Mouse (Mus musculus) thymus, adult 18-20 months (tissue): Measurements from ENCODE around the gene Nynrin.

Experiments
- DNase-seq, 2 experiments: peaks; one replicate each; pipeline ENCODE4 v3.0.0; 2022; ENCODE audit warnings: mixed read lengths in 2 of 2

The Nynrin gene

GRCm38 (mm10) chr14:55853621-55854285 is at the start of gene Nynrin:
Nynrin (plus strand) TSS chr14:55854010.
- DNase-seq = peak; percentile 58 to 63

GRCm38 (mm10) chr14:55814885-55815284 is 38.9 kb upstream of the Nynrin start:
- DNase-seq = peak in 1 of 2 experiments; percentile 32

- no peak for DNase-seq
Observed at GRCm38 (mm10) chr14:55815310-55815751, 38.5 kb upstream of the Nynrin start.

GRCm38 (mm10) chr14:55819845-55820405 is 33.9 kb upstream of the Nynrin start:
- DNase-seq = no peak

- no peak for DNase-seq
Observed at GRCm38 (mm10) chr14:55820576-55820975, 33.2 kb upstream of the Nynrin start.

- peak in 1 of 2 experiments; percentile 54 for DNase-seq
Observed at GRCm38 (mm10) chr14:55822435-55822990, 31.3 kb upstream of the Nynrin start.

GRCm38 (mm10) chr14:55822991-55823762 is 30.6 kb upstream of the Nynrin start, which contains the start of gene Nfatc4:
Nfatc4 (plus strand) TSS chr14:55823144.
- no peak for DNase-seq

- DNase-seq = no peak
Observed at GRCm38 (mm10) chr14:55824001-55824480, 29.8 kb upstream of the Nynrin start.

GRCm38 (mm10) chr14:55824481-55825215 is 29.2 kb upstream of the Nynrin start:
- no peak for DNase-seq

GRCm38 (mm10) chr14:55825216-55826051 is 28.4 kb upstream of the Nynrin start:
- no peak for DNase-seq

GRCm38 (mm10) chr14:55826142-55826541 is 27.7 kb upstream of the Nynrin start:
- DNase-seq = no peak

- DNase-seq = no peak
Observed at GRCm38 (mm10) chr14:55826551-55827340, 27.1 kb upstream of the Nynrin start.

GRCm38 (mm10) chr14:55828716-55829263 is 25.0 kb upstream of the Nynrin start:
- no peak for DNase-seq

- DNase-seq = no peak
Observed at GRCm38 (mm10) chr14:55829854-55830253, 24.0 kb upstream of the Nynrin start.

GRCm38 (mm10) chr14:55830331-55830730 is 23.5 kb upstream of the Nynrin start:
- DNase-seq = no peak

- DNase-seq = no peak
Observed at GRCm38 (mm10) chr14:55833126-55833525, 20.7 kb upstream of the Nynrin start.

- no peak for DNase-seq
Observed at GRCm38 (mm10) chr14:55834808-55835533, 18.8 kb upstream of the Nynrin start.

GRCm38 (mm10) chr14:55838312-55838711 is 15.5 kb upstream of the Nynrin start:
- DNase-seq = no peak

- no peak for DNase-seq
Observed at GRCm38 (mm10) chr14:55838740-55839139, 15.1 kb upstream of the Nynrin start.
